Mouse (Mus musculus): ENCODE results near the gene Hopx. TPM values are rescaled to one million over a fixed set of nuclear protein-coding genes. Genes with fewer than 3 reads are reported as not detected.
"Not testable (repeated sequence)": the region's sequence is repeated elsewhere in the genome, so short reads cannot be mapped to it uniquely, and the experiment has no call there.

The Hopx gene
- total RNA-seq, 1 experiment from 2014 or later = 10.5 TPM

- no peak for DNase-seq
These were observed 14.9 kb downstream of the Hopx start for GRCm38 (mm10) chr5:77099997-77100380.

- DNase-seq = no peak
These were observed 15.5 kb downstream of the Hopx start for GRCm38 (mm10) chr5:77099317-77099996.

- no peak for DNase-seq
These were observed 16.0 kb downstream of the Hopx start for GRCm38 (mm10) chr5:77098874-77099273.

- no peak for DNase-seq
These were observed 17.2 kb downstream of the Hopx start for GRCm38 (mm10) chr5:77097686-77098085.

GRCm38 (mm10) chr5:77096194-77096593 lies 18.7 kb downstream of the Hopx start:
- not testable (repeated sequence) for DNase-seq

- DNase-seq = peak; percentile 90
These were observed 20.1 kb downstream of the Hopx start for GRCm38 (mm10) chr5:77094510-77095491.

GRCm38 (mm10) chr5:77093961-77094360 lies 21.0 kb downstream of the Hopx start:
- DNase-seq = no peak

- DNase-seq = no peak
These were observed 22.4 kb downstream of the Hopx start for GRCm38 (mm10) chr5:77092531-77092930.

GRCm38 (mm10) chr5:77091923-77092322 lies 23.0 kb downstream of the Hopx start:
- DNase-seq = no peak

GRCm38 (mm10) chr5:77090521-77091096 lies 24.3 kb downstream of the Hopx start:
- DNase-seq = no peak

- DNase-seq = no peak
These were observed 25.0 kb downstream of the Hopx start for GRCm38 (mm10) chr5:77089901-77090300.

- DNase-seq = peak; percentile 62
These were observed 25.6 kb downstream of the Hopx start for GRCm38 (mm10) chr5:77089294-77089693.

GRCm38 (mm10) chr5:77087122-77087521 lies 27.8 kb downstream of the Hopx start:
- no peak for DNase-seq

GRCm38 (mm10) chr5:77086541-77086940 lies 28.4 kb downstream of the Hopx start:
- no peak for DNase-seq

- no peak for DNase-seq
These were observed 29.0 kb downstream of the Hopx start for GRCm38 (mm10) chr5:77085753-77086450.

GRCm38 (mm10) chr5:77084418-77084817 lies 30.5 kb downstream of the Hopx start:
- DNase-seq = no peak

- peak; percentile 28 for DNase-seq
These were observed 32.2 kb downstream of the Hopx start for GRCm38 (mm10) chr5:77082735-77083134.

- DNase-seq = no peak
These were observed 34.2 kb downstream of the Hopx start for GRCm38 (mm10) chr5:77080761-77081160.

GRCm38 (mm10) chr5:77075951-77076350 lies 39.0 kb downstream of the Hopx start:
- DNase-seq = no peak

GRCm38 (mm10) chr5:77074914-77075313 lies 40.0 kb downstream of the Hopx start:
- DNase-seq = peak; percentile 87

- no peak for DNase-seq
These were observed 41.1 kb downstream of the Hopx start for GRCm38 (mm10) chr5:77073794-77074193.

- no peak for DNase-seq
These were observed 43.3 kb downstream of the Hopx start for GRCm38 (mm10) chr5:77071626-77072025.
